Mouse (Mus musculus) cerebellum, adult 2 months (tissue): ENCODE measurements at regions not wholly inside any gene's neighbourhood (a gene's known extent, or its start where the extent isn't known, plus 50 kb on each side); places are given as distances from the start of the nearest gene placed in this dataset.

Source experiments
- DNase-seq, 2 experiments: peaks; one replicate each; pipeline ENCODE4 v3.0.0; 2021
- H3K27ac ChIP-seq: fragments of 200-500 bp; 2 replicates; pipeline ENCODE4 v1.5.1; 2012; ENCODE audit warnings: low read length, control low read depth, inconsistent platforms; ENCODE audit not compliant: insufficient read depth
- H3K27me3 ChIP-seq: fragments of 200-500 bp; 2 replicates; pipeline ENCODE4 v1.6.1; 2012; ENCODE audit warnings: inconsistent platforms, mild to moderate bottlenecking, low read length, moderate library complexity; ENCODE audit not compliant: control insufficient read depth, insufficient read depth
- H3K4me1 ChIP-seq: fragments of 200-500 bp; 2 replicates; pipeline ENCODE4 v1.6.1; 2011; ENCODE audit warnings: low read length; ENCODE audit not compliant: control insufficient read depth, insufficient read depth
- H3K4me3 ChIP-seq: fragments of 200-500 bp; replicated peaks from 2 replicates; pipeline ENCODE3; 2011; ENCODE audit warnings: mild to moderate bottlenecking, low read depth, low read length, control low read depth; ENCODE audit not compliant: insufficient read depth
- CTCF ChIP-seq: fragments of 200-500 bp; IDR thresholded peaks from 2 replicates; pipeline ENCODE4 v1.5.1; 2011; ENCODE audit warnings: low read depth, mild to moderate bottlenecking, control low read depth, low read length, moderate library complexity, borderline replicate concordance; ENCODE audit not compliant: insufficient read depth
- POLR2A ChIP-seq: fragments of 200-500 bp; IDR thresholded peaks from 2 replicates; pipeline ENCODE4 v1.6.1; 2011; ENCODE audit warnings: low read length, control low read depth, borderline replicate concordance; ENCODE audit not compliant: insufficient read depth
- WGBS: fragments of 180-500 bp; shearing (Covaris S2); methylation state at CpG from one replicate; pipeline ENCODE4 v1.1.7; 2018; 5-methylcytosine and 5-hydroxymethylcytosine counted together

GRCm38 (mm10) chr8:8142933-8143495 is 518.0 kb downstream of the Efnb2 start:
- Histone ChIP-seq H3K27me3 (no peaks in the 10 kb centered on the region), H3K4me3 (no peak overlapping the region), H3K27ac (no peak overlapping the region), H3K4me1 (no peaks in the 10 kb centered on the region)
- DNase-seq: no peak
- no peak for TF ChIP-seq POLR2A
- no peak for TF ChIP-seq CTCF
- WGBS: 84% methylated on average over 6 of the region's 6 CpGs

- TF ChIP-seq POLR2A (no peak), CTCF (no peak)
- Histone ChIP-seq H3K27ac (no peak overlapping the region), H3K4me3 (no peak overlapping the region), H3K27me3 (no peaks in the 10 kb centered on the region), H3K4me1 (no peaks in the 10 kb centered on the region)
- DNase-seq: no peak
- WGBS: 72% methylated on average over 3 of the region's 3 CpGs
These were observed 518.6 kb downstream of the Efnb2 start for GRCm38 (mm10) chr8:8142461-8142860.

DNA sequence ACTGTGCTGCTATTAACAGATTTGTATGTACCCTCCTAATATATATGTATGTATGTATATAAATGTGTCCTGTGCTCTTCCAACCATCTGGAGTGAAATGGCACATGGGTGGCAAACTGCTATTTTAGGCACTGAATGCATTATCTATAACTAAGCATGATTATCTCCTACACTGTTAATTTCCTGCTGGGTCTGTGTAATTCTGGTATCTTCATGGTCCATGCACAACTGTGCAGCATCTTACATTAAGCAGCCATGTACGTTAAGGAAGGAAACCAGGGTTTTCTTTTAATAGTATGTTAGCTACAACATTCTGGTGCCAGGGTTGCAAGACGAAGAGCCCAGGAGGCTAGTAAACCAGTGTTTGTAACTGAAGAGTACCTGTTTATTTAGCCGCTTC is 521.3 kb downstream of the Efnb2 start:
- Histone ChIP-seq H3K4me3 (no peak overlapping the region), H3K27me3 (no peaks in the 10 kb centered on the region), H3K4me1 (no peaks in the 10 kb centered on the region), H3K27ac (no peak overlapping the region)
- TF ChIP-seq POLR2A (no peak), CTCF (no peak)
- DNase-seq: no peak
- 71% methylated on average over 3 of the region's 3 CpGs for WGBS

GRCm38 (mm10) chr8:8133001-8133785 is 527.8 kb downstream of the Efnb2 start:
- WGBS: 44% methylated on average over 10 of the region's 10 CpGs
- Histone ChIP-seq H3K27me3 (no peaks in the 10 kb centered on the region), H3K4me1 (no peaks in the 10 kb centered on the region), H3K4me3 (no peak overlapping the region), H3K27ac (no peak overlapping the region)
- no peak for DNase-seq
- TF ChIP-seq CTCF: no peak
- TF ChIP-seq POLR2A: no peak

- Histone ChIP-seq H3K27ac (no peak overlapping the region), H3K4me1 (no peaks in the 10 kb centered on the region), H3K27me3 (no peaks in the 10 kb centered on the region), H3K4me3 (no peak overlapping the region)
- 38% methylated on average over 3 of the region's 3 CpGs for WGBS
- no peak for DNase-seq
- TF ChIP-seq POLR2A (no peak), CTCF (no peak)
These were observed 529.1 kb downstream of the Efnb2 start for GRCm38 (mm10) chr8:8131961-8132376.

DNA sequence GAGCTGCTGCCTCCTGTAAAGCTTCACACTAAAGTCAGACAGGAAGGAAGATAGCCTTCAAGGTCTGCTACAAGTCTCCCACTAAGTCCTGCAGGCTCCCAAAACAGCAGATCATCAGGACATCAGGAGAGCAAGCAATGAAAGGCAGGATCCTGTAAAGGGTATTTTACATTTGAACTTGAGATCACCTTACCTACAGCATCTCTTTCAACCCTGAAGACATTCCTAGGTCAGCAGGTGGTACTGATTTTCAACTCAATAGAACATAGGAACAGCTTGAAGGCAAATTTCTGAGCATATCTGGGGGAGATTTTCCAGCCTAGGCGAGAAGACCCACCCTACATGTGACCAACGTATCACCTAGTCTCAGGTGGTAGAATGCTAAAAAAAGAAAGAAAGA is 530.2 kb downstream of the Efnb2 start:
- WGBS: 68% methylated on average over 2 of the region's 2 CpGs
- no peaks in the 10 kb centered on the region for H3K4me1 ChIP-seq
- no peak overlapping the region for H3K4me3 ChIP-seq
- H3K27me3 ChIP-seq: no peaks in the 10 kb centered on the region
- TF ChIP-seq CTCF: no peak
- TF ChIP-seq POLR2A: no peak
- no peak overlapping the region for H3K27ac ChIP-seq
- no peak for DNase-seq

DNA sequence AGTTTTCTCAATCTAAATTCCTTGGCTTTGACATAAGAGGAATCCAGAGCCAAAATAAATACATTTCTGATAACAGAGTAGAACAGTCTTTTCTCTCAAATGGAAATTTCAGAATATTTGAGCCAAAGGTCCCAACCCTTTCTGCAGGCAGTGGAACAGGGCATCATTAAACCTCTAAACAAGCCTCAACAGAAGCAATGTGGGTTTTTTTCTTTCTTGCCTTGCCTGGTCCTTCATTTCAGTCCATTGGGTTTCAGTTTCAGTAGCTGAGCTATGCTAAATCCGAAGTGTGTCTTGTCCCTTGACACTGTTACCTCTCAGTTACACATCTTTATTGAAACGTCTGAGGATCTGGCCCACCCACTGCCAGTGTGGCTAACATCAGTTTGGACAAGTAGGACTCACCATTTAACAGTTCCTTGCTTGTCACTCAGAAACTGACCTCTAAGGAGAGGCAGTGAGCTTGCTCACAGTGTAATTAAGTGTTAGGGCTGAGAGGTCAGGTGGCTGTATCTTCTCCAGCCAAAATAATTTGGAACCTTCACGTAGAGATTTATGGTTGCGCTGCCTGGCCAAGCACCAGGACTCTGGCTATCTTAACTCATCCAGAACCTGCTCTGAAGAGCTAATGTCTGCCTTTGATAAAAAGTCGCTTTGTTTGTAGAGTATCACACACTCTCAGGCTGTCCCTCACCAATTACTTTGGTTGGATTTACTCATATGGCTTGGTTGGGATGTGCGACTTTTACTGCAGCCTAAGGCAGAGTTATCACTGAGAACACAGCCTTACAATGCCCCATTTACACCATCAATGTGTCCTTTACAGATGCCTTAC is 545.2 kb downstream of the Efnb2 start:
- 59% methylated on average over 6 of the region's 6 CpGs for WGBS
- no peak for DNase-seq
- H3K4me1 ChIP-seq: no peaks in the 10 kb centered on the region
- H3K27ac ChIP-seq: no peak overlapping the region
- TF ChIP-seq CTCF (no peak), POLR2A (no peak)
- H3K27me3 ChIP-seq: no peaks in the 10 kb centered on the region
- no peak overlapping the region for H3K4me3 ChIP-seq

DNA sequence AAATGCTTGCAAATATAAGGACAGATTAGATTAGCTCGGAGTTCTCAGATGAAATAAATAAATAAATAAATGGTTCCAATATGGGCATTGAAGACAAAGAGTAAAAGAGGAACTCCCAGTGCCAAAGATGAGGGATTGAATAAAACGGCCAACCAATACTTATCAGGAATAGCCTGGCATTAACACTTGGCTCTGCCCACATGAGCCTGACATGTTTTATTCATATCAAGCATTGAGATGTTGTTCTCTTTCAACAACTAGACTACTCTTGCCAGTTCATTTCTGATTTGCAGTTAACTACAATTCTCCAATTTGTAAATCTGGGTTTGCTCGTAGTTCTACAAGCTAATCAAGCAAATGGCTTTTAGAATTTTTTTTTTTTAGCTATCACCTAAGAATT is 546.4 kb downstream of the Efnb2 start:
- Histone ChIP-seq H3K4me1 (no peaks in the 10 kb centered on the region), H3K27ac (no peak overlapping the region), H3K27me3 (no peaks in the 10 kb centered on the region), H3K4me3 (no peak overlapping the region)
- WGBS: 82% methylated on average over 3 of the region's 3 CpGs
- no peak for TF ChIP-seq CTCF
- TF ChIP-seq POLR2A: no peak
- DNase-seq: no peak
